Comparison of ENCODE assay signal across 9 mouse cellular contexts in the genomic region with DNA sequence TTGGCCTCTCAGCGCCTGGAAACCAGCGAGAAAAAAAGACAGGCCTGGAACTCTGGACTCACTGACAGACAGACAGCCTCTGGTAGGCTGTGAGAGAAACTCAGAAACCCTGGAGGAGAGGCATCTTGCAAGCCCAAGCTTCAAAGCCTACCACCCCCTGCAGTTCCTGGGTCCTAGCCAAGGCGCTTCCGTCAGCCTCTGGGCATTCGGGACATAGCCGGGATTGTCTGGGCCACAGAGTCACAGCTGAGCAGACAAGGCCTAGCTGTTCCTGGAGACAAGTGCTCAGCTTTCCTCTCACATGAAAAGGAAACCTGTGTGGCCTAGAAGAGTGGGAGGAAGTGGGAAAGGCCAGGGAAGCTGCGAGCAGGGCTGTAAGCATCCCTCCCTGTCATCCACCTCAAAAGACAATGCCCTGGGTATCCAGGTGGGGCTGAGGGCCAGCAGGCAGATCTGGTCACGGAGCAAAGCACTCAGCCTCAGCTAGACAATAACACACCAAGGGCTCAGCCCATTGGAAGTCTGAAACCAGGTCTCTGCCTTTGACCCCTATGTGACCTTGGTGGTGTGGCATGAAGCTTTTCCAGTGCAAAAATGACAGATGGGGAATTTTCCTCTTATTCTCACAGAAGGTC. TPM values are rescaled to one million over a fixed set of nuclear protein-coding genes. Genes with fewer than 3 reads are reported as not detected.
DNase-seq lines count a peak whose midpoint lies in the region; ATAC-seq and TF ChIP-seq lines count a peak whose summit lies in the region.
"Had no signal": no experiment of that assay in that cellular context is flagged by ENCODE, and none has a peak within 500 bp of the region (broad histone marks: within the 10 kb centered on the region; RNA-seq: fewer than 3 reads in every experiment).

No protein-coding gene starts in this region.

- intact Hi-C loops in gastrocnemius, postnatal 36 days (cut with DNase I): no loop called here

- no peak overlapping the region for H3K4me3 ChIP-seq in kidney, embryonic 15.5 days (replicated peaks)
- H3K4me3 ChIP-seq in kidney, postnatal 0 days (replicated peaks; ENCODE audit: low read depth, low read length): no peak overlapping the region
- H3K4me3 ChIP-seq in neural tube, embryonic 14.5 days (ENCODE audit: low read depth, low read length): no peak overlapping the region
- H3K4me3 ChIP-seq: megakaryocyte, embryonic 14.5 days had no signal

- TF ChIP-seq CTCF in kidney, postnatal 0 days (IDR thresholded peaks at IDR 0.05; ENCODE audit: low read depth): no peak

- H3K27me3 ChIP-seq in kidney, embryonic 15.5 days: no peaks in the 10 kb centered on the region
- no peaks in the 10 kb centered on the region for H3K27me3 ChIP-seq in kidney, postnatal 0 days (ENCODE audit: insufficient read depth, low read length)
- no peaks in the 10 kb centered on the region for H3K27me3 ChIP-seq in neural tube, embryonic 14.5 days (ENCODE audit: control insufficient read depth, insufficient read depth, low read length)
- H3K27me3 ChIP-seq: megakaryocyte, embryonic 14.5 days had no signal

- 0 out of 2 replicates have a peak, but pooled peaks cover 3% of the 10 kb centered on the region for H3K4me1 ChIP-seq in kidney, embryonic 15.5 days
- no peaks in the 10 kb centered on the region for H3K4me1 ChIP-seq in kidney, postnatal 0 days (replicated peaks; ENCODE audit: insufficient read depth, low read length)
- no peaks in the 10 kb centered on the region for H3K4me1 ChIP-seq in neural tube, embryonic 14.5 days (ENCODE audit: control insufficient read depth, insufficient read depth, low read length)
- H3K4me1 ChIP-seq: megakaryocyte, embryonic 14.5 days had no signal

- 53% methylated on average over 8 of the region's 8 CpGs for WGBS in kidney, embryonic 15.5 days
- 47% methylated on average over 8 of the region's 8 CpGs for WGBS in kidney, postnatal 0 days
- WGBS in neural tube, embryonic 14.5 days: 48% methylated on average over 8 of the region's 8 CpGs

- no peak for ATAC-seq in kidney, embryonic 15.5 days (replicated peaks; ENCODE audit: low FRiP score)
- no peak; the same call in 1 of the 2 replicates for ATAC-seq in kidney, postnatal 0 days (replicated peaks; ENCODE audit: low FRiP score, low read depth)
- ATAC-seq in neural tube, embryonic 14.5 days (ENCODE audit: low read depth): peak; percentile 77
- no peak for ATAC-seq in erythroid progenitor cell, adult 5-6 weeks (replicated peaks; ENCODE audit: low FRiP score, poor library complexity, severe bottlenecking)

- no peaks in the 10 kb centered on the region for H3K36me3 ChIP-seq in kidney, embryonic 15.5 days
- H3K36me3 ChIP-seq in kidney, postnatal 0 days (ENCODE audit: insufficient read depth, low read length): no peaks in the 10 kb centered on the region
- H3K36me3 ChIP-seq in neural tube, embryonic 14.5 days (ENCODE audit: control insufficient read depth, insufficient read depth, low read length): no peaks in the 10 kb centered on the region

- H3K9ac ChIP-seq in kidney, embryonic 15.5 days: no peak overlapping the region
- H3K9ac ChIP-seq in kidney, postnatal 0 days (ENCODE audit: low read depth, low read length): no peak overlapping the region
- H3K9ac ChIP-seq in neural tube, embryonic 14.5 days (replicated peaks; ENCODE audit: low read depth, low read length): no peak overlapping the region

- no peak overlapping the region for H3K4me2 ChIP-seq in kidney, embryonic 15.5 days
- H3K4me2 ChIP-seq in kidney, postnatal 0 days (ENCODE audit: low read length): no peak overlapping the region
- H3K4me2 ChIP-seq in neural tube, embryonic 14.5 days (ENCODE audit: low read depth, low read length): no peak overlapping the region

- no peaks in the 10 kb centered on the region for H3K9me3 ChIP-seq in kidney, embryonic 15.5 days (replicated peaks)
- no peaks in the 10 kb centered on the region for H3K9me3 ChIP-seq in kidney, postnatal 0 days (replicated peaks; ENCODE audit: low read length)
- H3K9me3 ChIP-seq in neural tube, embryonic 14.5 days (ENCODE audit: control insufficient read depth, low read length): no peaks in the 10 kb centered on the region

- DNase-seq in kidney, adult 18-20 months: peak; percentile 38
- DNase-seq in cerebellum, postnatal 4 days (ENCODE audit: low spot score in 2 of 2): peak; percentile 43 to 83
- DNase-seq in kidney, postnatal 0 days (ENCODE audit: low spot score): peak; percentile 18
- no peak for DNase-seq in gastrocnemius, postnatal 36 days
- DNase-seq in gastrocnemius, postnatal 10 days: no peak

- no peak overlapping the region for H3K27ac ChIP-seq in kidney, embryonic 15.5 days
- no peak overlapping the region for H3K27ac ChIP-seq in kidney, postnatal 0 days
- H3K27ac ChIP-seq in neural tube, embryonic 14.5 days (ENCODE audit: low read depth, low read length): 0 out of 2 replicates have a peak overlapping the region, but pooled peaks have one; percentile 6

RNA-seq across cellular contexts. Expression of a gene that starts 13.2 kb away (rescaled TPM):
- polyA plus RNA-seq in kidney, embryonic 15.5 days (2015; fragmentation: Nextera tagmentation; extraction: Ambion mirVana): 5.8 and 7.8 TPM in 2 replicates
- polyA plus RNA-seq in kidney, postnatal 0 days (2015; fragmentation: Nextera tagmentation; extraction: Ambion mirVana): 3.9 and 4.5 TPM in 2 replicates
- polyA plus RNA-seq in neural tube, embryonic 14.5 days (2014; fragmentation: Nextera tagmentation; extraction: Ambion mirVana): 37.0 and 39.5 TPM in 2 replicates
- total RNA-seq in erythroid progenitor cell, adult 5-6 weeks (2015; ENCODE audit: low replicate concordance): not detected in 2 replicates
- not detected in 2 replicates for total RNA-seq in erythroid progenitor cell, adult 5-6 weeks (2017; ENCODE audit: low replicate concordance)
- total RNA-seq in gastrocnemius, postnatal 36 days (2021): under 1 TPM in 1 of 2 experiments, not detected in 1; 0.54 TPM
- total RNA-seq in gastrocnemius, postnatal 10 days (2021): 1 to 10 TPM; 1.1 TPM

Comparison
In these comparisons a context has a peak if more than half of its experiments do, and no peak if none do; other contexts are left out.
1. DNase-seq: peak in kidney, adult 18-20 months (single experiment), cerebellum, postnatal 4 days (2 of 2) and kidney, postnatal 0 days (single experiment); none in gastrocnemius, postnatal 36 days (0 of 2) and gastrocnemius, postnatal 10 days (single experiment).